Mouse (Mus musculus): Measurements from ENCODE around the gene Dpp8.

DNA sequence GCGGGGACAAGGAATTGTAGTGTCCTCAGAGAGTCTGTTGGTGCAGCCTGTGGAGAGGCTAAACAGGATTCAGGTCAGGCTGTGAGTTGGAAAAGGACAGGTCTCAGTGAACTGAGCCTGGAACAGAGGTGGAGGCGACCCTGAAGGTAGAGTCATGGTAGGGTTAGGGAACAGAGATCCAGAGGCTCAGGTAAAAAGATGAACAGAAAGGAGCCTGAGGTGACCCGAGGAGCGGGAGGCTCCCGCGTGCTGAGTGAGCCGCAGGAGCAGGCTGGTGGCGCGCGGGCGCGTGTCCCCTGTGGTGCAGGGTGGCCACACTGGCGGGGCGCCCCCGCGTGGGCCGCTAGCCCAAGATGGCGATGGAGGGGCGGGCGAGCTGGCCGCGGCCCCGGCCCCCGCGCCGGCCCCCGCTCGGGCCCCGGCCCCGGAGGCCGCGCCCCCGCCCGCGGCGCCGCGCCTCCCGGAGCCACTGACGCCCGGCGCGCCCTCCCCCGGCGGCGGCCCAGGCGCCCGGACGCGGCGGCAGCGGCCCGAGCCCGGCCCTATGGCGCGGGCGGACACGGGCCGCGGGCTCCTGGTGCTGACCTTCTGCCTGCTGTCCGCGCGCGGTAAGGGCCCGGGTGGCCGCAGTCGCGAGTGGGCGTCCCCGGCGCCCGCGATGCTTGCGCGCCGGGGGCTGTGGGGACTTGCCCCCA is 68.9 kb downstream of the Dpp8 start, which contains the start of gene Igdcc4:
- TF ChIP-seq POLR2A (IDR thresholded peaks at IDR 0.05; ENCODE audit: extremely low read depth, insufficient read depth, low read length), result no peak
- TF ChIP-seq CTCF (IDR thresholded peaks at IDR 0.05; ENCODE audit: extremely low read depth, insufficient read depth, low read length), result no peak
